ENCODE assay signal across 10 mouse cellular contexts in genomic region chr4:149171581-149171981, GRCm38 (mm10). TPM values are rescaled to one million over a fixed set of nuclear protein-coding genes. Genes with fewer than 3 reads are reported as not detected.
DNase-seq lines count a peak whose midpoint lies in the region; ATAC-seq and TF ChIP-seq lines count a peak whose summit lies in the region.
"Had no signal": no experiment of that assay in that cellular context is flagged by ENCODE, and none has a peak within 500 bp of the region (broad histone marks: within the 10 kb centered on the region; RNA-seq: fewer than 3 reads in every experiment).

No protein-coding gene starts in this region.

- no peaks in the 10 kb centered on the region for H3K36me3 ChIP-seq in C2C12 (ENCODE audit: control insufficient read depth, insufficient read depth)

- H3K79me3 ChIP-seq in C2C12 (ENCODE audit: low read depth): peaks cover 4% of the 10 kb centered on the region

- no peaks in the 10 kb centered on the region for H3K27me3 ChIP-seq in C2C12 (ENCODE audit: control insufficient read depth, insufficient read depth, insufficient read length)

- peak; percentile 48 for ATAC-seq in granulocyte monocyte progenitor cell, adult 5-6 weeks (replicated peaks; ENCODE audit: poor library complexity, severe bottlenecking)

- peaks cover 13% of the 10 kb centered on the region for H3K79me2 ChIP-seq in C2C12 (ENCODE audit: control insufficient read depth, insufficient read depth)

- DNase-seq in 3T3-L1 (ENCODE audit: low read depth, low spot score): peak; percentile 91
- DNase-seq in lung, postnatal 14 days: peak; percentile 49
- DNase-seq in thymus, postnatal 10 days (ENCODE audit: low spot score in 2 of 2): no peak
- DNase-seq in thymus, adult 18-20 months: no peak
- DNase-seq in frontal cortex, postnatal 25 days (ENCODE audit: low spot score in 2 of 2): no peak
- no peak for DNase-seq in ovary, postnatal 14 days (ENCODE audit: low spot score)
- DNase-seq: kidney, postnatal 10 days had no signal

- no peak overlapping the region for H3K4me3 ChIP-seq in C2C12 (ENCODE audit: insufficient read depth, poor library complexity, severe bottlenecking)
- H3K4me3 ChIP-seq: megakaryocyte, embryonic 14.5 days had no signal

- TF ChIP-seq CTCF in C2C12 (IDR thresholded peaks at IDR 0.05; ENCODE audit: control insufficient read depth, insufficient read depth, insufficient read length): no peak

- H3ac ChIP-seq in C2C12 (ENCODE audit: control insufficient read depth, insufficient read length, low read depth): no peak overlapping the region

TF ChIP-seq in C2C12, 6 proteins besides CTCF, POLR2A, EP300 and RAD21:
- TF ChIP-seq FOSL1 (IDR thresholded peaks at IDR 0.05; ENCODE audit: insufficient read depth, low read length, poor library complexity, severe bottlenecking): no peak
- peak; percentile 67 for TF ChIP-seq CEBPB (IDR thresholded peaks at IDR 0.05; ENCODE audit: low read depth)

RNA-seq across cellular contexts. Expression of gene Pgd, which starts 5.0 kb away (rescaled TPM):
- 346 TPM for polyA plus RNA-seq in C2C12 (2012; fragmentation: generic; extraction: Trizol)
- total RNA-seq in granulocyte monocyte progenitor cell, adult 5-6 weeks (2014; fragmentation: Nextera tagmentation): 220 and 237 TPM in 2 replicates
- 140 and 162 TPM in 2 replicates for total RNA-seq in granulocyte monocyte progenitor cell, adult 5-6 weeks (2017)

RNA-seq across cellular contexts. Expression of gene Cenps, which starts 34.2 kb away (rescaled TPM):
- 32.5 TPM for polyA plus RNA-seq in C2C12 (2012; fragmentation: generic; extraction: Trizol)
- 29.2 and 36.6 TPM in 2 replicates for total RNA-seq in granulocyte monocyte progenitor cell, adult 5-6 weeks (2014; fragmentation: Nextera tagmentation)
- 19.4 and 25.6 TPM in 2 replicates for total RNA-seq in granulocyte monocyte progenitor cell, adult 5-6 weeks (2017)

RNA-seq across cellular contexts. Expression of gene Cort, which starts 45.0 kb away (rescaled TPM):
- polyA plus RNA-seq in C2C12 (2012; fragmentation: generic; extraction: Trizol): 0.20 TPM
- 0.92 TPM in 1 of 2 replicates, not detected in the other for total RNA-seq in granulocyte monocyte progenitor cell, adult 5-6 weeks (2014; fragmentation: Nextera tagmentation)
- total RNA-seq in granulocyte monocyte progenitor cell, adult 5-6 weeks (2017): not detected in 2 replicates

Comparison
In these comparisons a context has a peak if more than half of its experiments do, and no peak if none do; other contexts are left out.
1. DNase-seq: peak in 3T3-L1 (single experiment) and lung, postnatal 14 days (single experiment); none in thymus, postnatal 10 days (0 of 2), thymus, adult 18-20 months (0 of 2), frontal cortex, postnatal 25 days (0 of 2) and ovary, postnatal 14 days (single experiment).